Mouse (Mus musculus) testis, adult 2 months (tissue): ENCODE data around the gene Gfi1b.

ENCODE experiments used
- CTCF ChIP-seq: fragments of 200-500 bp; IDR thresholded peaks from 2 replicates; pipeline ENCODE4 v1.5.1; 2012; ENCODE audit warnings: low read depth, mild to moderate bottlenecking, inconsistent platforms, low read length, moderate library complexity; ENCODE audit not compliant: control insufficient read depth, insufficient read depth, insufficient replicate concordance
- POLR2A ChIP-seq: fragments of 200-500 bp; IDR thresholded peaks from 2 replicates; pipeline ENCODE4 v1.6.1; 2012; ENCODE audit warnings: low read depth, mild to moderate bottlenecking, inconsistent platforms, low read length, moderate library complexity; ENCODE audit not compliant: control insufficient read depth

GRCm38 (mm10) chr2:28622521-28623124, 841 bp upstream of the Gfi1b start:
- TF ChIP-seq CTCF (peak; percentile 60), POLR2A (no peak)
